Mouse (Mus musculus) adrenal gland, adult 18-20 months (tissue): Measurements from ENCODE around the gene Mtss1l. TPM values are rescaled to one million over a fixed set of nuclear protein-coding genes. Genes with fewer than 3 reads are reported as not detected.

Source experiments
- DNase-seq, 2 experiments: peaks; one replicate each; pipeline ENCODE4 v3.0.0; 2021 to 2022; ENCODE audit warnings: low spot score in 2 of 2
- total RNA-seq, 2 experiments: library from RNA; stranded (reverse); gene quantifications; 1 replicate in 1 of 2; 2 replicates in 1 of 2; pipeline ENCODE4 v1.2.3; 2021

The Mtss1l gene
- total RNA-seq, 2 experiments from 2014 or later, result 18.6 to 20.0 TPM

DNA sequence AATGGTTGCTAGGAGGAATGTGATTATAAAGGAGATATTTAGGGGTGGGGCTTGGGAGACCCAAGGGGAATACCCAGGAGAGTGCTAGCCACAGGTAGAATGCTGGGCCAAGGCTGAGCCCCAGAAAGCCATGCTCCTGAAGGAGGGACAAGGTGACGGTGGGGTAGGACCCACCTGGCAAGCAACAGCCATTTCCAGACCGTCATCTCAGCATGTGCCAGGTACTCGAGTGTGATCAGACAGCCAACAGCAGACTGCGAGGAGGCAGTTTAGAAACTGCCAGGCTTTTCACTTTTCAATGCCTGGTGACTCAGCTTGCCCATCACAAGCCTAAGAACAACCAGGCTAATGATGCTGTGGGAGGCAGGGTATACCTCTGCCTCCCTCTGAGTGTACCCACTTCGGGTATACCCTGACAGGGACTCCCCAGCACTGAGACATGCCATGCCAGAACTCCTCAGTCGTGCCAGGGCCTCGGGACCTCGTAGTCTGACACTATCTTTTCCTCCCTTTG is 10.1 kb downstream of the Mtss1l start:
- no peak for DNase-seq

DNA sequence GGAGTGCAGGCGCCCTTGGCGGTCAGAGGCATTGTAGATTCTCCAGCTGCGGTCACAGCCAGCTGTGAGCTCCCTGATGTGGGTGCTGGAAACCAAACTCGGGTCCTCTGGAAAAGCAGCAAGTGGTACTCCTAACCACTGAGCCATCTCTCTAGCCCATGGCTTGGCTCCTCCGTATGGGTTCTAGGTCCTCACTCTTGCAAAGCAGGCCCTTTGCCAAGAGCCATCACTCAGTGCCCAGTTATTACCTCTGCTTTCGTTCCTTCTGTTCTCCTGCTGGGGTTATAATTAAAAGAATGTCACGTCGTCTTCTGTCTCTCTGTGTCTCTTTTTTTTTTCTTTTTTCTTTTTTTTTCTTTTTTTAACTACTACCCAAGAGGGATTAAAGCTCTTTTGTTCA is 11.8 kb downstream of the Mtss1l start:
- no peak for DNase-seq

DNA sequence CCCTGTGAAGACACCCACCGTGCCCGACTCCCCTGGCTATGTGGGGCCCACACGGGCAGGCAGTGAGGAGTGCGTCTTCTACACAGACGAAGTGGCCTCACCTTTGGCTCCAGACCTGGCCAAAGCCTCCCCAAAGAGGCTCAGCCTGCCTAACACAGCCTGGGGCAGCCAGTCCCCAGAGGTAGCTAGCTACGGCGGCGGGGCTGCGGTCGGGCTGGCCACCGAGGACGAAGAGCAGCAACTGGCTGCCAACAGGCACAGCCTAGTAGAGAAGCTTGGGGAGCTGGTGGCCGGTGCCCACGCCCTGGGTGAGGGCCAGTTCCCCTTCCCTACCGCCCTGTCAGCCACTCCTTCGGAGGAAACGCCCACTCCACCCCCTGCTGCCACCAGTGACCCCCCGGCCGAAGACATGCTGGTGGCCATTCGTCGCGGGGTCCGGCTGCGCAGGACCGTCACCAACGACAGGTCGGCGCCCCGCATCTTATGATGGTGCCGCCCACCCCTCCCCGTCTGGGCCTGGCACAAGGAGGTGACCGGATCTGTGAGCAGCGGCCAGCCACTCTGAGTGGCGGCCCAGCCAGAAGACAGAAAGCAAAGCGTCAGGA is 17.4 kb downstream of the Mtss1l start:
- DNase-seq, result no peak

DNA sequence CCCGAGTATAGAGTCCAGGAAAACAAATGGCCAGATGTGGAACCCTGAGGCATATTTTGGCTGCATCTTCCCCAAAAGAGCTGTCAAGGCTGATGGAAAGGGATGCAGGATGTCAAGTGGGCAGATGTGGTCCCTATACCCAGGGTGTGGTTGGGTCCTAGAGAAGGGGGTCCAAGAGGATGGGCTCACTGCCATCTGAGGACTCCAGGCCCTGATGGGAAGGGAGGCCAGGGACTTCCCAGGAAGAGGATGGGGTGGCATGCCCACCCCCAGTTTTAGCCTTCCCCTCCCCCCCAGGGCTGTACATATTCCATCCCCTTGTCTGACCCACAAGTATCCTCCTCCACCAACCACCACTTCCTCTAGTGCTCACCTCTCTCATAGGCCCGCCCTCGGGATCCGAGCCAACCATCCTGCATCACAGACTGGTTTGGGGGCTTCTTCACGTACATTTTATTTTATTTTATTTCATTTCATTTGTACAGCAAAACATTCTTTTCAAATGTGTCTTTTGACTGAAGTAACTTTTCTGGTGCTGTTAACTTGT is 19.4 kb downstream of the Mtss1l start:
- no peak for DNase-seq

DNA sequence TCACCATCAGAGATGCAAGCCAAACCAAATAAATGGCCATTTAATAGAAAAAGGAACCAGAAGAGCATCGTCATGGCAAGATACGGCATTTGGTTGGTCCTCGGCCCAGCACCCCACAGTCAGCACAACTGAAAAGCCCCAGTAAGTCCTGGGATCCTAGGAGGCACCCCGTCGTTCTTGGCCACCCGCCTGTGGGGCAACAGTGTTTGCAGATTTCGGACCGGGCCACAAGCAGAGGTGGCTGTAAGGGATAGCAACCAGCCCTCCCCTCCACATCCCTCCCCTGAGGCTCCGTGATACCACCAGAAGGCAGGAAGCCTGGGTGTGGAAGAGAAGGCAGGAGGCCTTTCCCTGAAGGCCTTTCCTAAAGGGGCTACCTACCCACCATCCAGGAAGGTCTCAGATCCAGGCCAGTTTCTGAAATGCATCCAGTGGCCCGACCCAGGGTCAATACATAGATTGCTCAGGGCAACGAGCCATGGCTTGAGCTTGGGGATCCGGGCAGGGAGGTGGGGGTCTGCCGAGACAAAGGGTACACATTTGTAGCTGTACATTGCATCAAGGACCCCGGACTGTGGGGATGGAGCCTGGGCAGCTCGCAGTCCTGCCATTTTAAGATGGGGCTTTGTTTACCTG is 20.7 kb downstream of the Mtss1l start:
- DNase-seq, result no peak

DNA sequence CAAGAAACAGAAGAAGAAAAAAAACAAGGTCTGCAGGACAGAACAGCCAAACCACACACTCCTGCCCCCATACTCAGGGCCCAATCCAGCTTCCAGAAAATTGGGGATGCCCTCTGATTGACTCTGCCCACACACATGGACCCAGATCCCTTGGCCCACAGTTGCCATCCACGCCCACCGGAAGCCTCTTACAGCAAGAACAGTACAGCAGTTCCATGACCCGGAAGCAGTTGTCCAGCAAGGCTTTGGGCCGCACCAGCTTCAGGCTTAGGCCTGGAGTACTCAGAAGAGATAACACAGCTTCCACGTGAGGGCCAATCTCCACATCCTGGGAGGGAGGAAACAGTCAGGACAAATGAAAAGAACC is 21.2 kb downstream of the Mtss1l start:
- DNase-seq, result no peak

DNA sequence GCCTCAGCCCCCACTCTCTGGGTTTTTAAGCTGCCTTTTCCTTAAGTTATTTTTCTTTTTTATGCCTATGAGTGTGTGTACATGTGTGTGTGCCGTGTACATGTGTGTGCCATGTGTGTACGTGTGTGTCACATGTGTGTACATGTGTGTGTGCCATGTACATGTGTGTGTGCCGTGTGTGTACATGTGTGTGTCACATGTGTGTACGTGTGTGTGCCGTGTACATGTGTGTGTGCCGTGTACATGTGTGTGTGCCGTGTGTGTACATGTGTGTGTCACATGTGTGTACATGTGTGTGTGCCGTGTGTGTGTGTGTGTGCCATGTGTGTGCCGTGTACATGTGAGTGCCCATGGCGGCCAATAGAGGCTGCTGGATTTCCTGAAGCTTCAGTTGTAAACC is 23.9 kb downstream of the Mtss1l start:
- DNase-seq, result no peak

DNA sequence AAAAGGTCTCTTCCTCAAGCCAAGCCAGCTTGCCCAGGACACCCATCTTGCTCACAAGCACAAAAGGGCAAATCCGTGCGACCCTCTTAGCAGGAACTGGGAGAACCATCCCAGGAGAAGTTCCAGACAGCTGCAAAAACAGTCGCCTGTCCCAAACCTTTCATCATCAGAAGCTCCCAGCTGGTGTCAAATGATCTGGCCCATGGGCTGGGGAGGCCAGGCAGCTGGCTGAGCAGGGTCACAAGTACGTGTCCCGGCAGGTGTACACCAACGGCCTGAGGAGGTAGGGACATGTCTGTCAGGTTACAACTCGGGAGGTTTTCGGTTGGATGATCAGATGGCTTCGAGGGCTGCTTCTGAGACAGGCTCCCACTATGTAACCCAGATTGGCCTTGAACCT is 25.4 kb downstream of the Mtss1l start:
- DNase-seq, result no peak

DNA sequence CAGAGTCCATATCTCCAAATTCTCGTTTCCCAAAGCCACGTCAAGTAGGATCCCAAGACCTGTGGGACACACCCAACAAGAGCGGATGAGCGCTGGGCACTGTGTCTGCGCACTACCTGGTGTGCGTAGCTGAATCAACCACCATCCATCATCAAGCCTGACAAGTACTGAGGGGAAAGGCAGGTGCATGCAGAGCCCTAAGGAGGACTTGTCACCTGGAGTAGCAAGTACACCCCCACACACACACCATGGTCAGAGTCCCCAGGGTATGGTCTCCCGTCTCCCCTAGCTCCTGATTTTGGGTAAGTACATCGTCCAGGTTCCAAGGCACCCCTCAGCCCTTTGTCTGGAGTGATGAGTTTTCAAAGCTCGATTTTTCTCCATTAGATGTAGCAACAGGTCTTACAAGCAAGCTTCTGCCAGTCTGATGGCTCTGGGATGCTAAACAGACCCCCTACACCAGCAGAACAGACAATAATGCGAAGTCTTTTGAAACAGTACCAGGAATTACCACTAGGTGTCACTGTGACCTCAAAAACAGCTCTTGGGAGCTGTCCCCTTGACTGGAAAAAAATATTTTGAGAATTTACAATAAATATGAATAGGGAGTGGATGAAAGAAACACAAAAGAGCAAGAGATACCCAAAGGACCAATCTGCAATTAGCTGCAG is 28.4 kb downstream of the Mtss1l start:
- DNase-seq, result peak in 1 of 2 experiments; percentile 55

DNA sequence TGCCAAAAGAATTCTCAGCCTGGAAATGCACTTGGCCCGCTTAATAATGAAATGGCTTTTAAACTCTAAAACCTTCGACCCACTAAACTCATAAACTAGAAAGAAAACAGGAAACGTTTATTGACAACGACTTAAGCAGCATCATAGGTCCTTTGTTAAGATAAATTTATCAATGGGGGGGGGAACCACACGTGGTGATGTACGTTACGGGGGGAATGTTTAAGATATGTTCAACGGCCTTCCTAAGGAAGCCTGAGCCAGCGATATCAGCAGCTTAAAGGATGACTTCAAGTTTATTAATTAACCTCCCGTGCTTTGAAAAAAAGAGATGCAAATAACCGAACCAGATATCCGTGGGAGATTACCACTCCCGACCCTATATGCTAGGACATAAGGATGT is 29.0 kb downstream of the Mtss1l start:
- no peak for DNase-seq

DNA sequence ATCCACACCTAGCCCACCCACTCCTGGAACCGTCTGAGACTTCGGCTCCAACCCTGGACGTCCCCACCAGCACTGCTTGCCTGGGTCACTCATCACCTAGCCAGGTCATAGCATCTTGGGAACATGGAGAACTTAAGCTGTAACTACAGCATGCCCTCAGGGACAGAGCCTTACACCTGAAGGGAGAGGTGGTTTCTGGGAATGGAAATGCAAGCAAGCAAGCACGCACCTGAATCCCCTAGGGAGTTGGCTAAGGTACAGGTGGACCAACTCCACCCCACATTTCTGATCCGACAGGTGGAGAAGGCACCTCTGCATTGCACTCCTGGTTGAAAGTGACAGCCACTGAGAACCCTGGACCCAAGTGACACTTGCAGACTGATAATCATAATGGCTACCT is 30.2 kb downstream of the Mtss1l start:
- DNase-seq, result no peak

DNA sequence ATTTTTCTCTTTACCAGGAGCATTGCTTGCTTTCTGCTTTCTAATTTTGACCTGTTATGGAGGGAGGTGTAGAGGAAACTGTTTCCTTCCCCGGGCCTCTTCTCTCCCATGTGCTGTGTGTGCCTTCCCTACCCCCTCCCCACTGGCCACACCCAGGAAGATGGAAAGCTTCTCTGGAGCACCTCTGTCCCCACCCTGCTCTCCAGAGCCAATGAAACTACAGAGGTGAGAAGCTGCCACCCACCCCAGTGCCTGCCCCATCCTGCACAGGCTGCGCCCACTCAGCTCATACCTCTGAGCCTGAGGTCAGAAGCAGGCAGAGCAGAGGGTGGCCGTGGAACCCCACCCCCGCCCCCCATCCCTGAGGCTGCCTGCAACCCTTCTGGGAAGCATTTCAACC is 33.4 kb downstream of the Mtss1l start:
- no peak for DNase-seq

DNA sequence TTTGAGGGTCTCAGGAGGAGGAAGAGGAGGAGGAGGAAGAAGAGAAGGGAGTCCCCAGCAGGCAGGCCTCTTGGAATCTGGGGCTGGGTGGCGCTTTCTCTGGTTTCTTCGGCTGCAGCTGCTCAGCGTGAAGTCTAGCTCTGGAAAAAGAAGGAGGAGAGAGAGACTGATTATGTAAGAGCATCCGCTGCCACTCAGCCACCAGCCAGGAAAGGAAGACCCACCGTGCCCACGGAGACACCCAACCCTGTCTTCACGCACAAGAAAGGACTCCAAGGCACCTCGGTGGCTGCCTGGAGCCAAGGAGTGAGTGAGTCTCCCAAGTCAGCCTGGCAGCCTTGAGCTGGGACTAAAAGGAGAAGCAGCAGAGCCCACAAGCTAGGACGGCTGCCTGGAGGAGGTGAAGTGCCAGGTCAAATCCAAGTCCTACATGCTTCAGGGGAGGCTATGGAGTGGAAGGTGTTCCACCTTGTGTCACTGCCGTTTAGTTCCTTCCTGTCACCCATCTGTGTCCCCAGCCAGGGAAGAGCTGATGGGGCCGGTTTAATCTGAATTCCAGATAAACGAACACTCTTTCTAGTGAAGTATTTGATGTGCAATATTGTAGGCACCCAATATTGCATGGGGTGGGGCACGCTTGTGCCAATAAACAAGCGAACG is 34.4 kb downstream of the Mtss1l start:
- no peak for DNase-seq

DNA sequence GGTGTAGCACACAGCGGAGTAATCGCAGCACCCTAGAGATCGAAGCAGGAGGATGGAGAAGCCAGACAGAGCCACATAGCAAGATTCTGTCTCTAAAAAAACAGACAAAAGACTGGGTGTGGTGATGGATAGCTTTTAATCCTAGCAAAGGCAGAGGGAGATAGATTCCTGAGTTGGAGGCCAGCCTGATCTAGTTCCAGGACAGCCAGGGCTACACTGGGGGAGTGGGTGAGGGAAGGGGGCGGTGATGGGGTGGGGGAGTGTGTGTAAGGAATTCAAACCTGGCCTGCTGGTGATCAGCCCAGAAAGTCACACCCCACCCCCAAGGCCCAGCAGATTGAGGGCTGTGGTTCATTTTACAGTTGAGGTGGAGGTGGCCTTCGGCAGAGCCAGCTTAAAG is 34.9 kb downstream of the Mtss1l start:
- no peak for DNase-seq

DNA sequence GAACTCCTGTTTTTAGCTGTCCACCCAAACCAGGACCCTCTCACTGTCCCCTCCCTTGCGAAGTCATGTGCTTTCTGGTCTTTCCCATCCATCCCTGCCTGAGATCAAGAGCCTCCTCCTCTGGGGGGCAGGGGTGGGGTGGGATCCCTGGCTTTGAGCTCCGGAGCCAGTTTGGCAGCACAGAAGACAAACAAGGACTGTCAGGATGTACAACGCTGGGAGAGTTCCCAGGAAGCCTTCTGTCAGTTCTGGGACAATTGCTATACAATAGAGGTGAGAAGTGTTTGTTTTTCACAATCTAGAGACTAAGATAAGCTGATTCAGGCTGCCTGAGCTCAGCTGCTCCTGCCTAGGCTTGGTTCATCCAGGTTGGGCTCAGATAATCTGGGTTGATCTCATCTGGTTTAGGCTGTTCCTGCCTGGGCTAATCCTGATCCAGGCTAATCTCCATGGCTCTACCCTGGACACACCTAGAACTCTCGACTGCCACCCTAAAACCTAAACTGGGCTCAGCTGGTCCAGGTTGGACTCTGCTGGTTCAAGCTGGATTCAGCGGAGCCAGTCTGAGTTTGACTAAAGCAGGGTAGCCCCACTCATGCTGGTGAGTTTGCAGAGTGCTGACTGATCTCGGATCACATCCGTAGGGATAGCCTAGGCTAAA is 39.1 kb downstream of the Mtss1l start:
- DNase-seq, result no peak

DNA sequence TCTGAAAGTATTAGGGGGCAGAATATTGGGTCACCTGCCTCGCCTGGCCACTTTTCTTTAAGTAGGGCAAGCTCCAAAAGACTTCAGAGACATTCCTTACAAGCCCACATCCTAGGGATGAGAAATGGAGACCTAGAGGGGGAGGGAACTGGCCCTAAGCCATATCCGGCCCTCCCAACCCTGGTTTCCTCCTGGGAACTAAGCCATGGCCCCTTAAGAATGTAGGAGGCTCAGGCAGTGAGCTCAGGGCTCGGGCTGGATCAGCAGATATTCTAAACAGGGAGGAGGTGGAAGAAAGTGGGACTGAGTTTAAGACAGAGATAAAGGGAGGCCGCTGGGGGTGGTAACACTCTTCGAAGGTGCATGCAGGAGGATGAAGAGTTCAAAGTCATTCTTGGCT is 39.9 kb downstream of the Mtss1l start:
- peak in 1 of 2 experiments; percentile 47 for DNase-seq

DNA sequence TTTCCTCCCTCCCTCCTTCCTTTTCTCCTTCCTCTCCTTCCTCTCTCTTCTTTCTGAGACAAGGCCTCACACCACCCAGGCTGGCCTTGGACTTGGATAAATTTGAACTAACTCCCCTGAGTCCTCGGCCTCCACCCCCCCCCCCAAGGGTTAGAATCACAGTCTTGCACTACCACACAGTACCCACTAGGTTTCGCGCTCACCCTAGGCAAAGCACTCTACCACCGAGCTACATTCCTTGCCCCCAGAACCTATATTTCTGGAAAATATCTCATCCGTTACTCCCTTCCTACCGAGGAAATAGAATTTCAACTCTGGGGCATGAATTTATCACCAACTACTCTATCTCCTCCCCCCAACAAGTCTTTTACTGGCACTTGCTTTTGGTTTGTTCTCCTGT is 40.7 kb downstream of the Mtss1l start:
- DNase-seq, result no peak

DNA sequence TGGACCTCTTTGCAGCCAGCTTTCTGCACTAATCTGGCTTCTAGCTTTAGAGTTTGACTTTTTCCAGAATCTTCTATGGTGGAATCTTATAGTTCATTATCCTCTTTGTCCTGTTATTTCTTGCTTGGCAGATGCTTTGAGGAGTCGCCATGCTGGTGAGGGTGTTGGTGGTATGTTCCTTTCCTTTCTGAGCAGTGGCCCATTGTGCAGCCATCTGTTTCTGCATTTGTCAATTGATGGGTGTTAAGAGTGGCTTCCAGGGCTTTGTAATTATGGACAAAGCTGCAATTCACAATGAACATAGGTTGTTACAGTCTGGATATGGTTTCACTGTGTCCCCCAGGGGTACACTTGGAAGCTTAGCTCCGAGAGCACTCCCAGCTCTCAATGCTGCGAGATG is 43.4 kb downstream of the Mtss1l start:
- no peak for DNase-seq

DNA sequence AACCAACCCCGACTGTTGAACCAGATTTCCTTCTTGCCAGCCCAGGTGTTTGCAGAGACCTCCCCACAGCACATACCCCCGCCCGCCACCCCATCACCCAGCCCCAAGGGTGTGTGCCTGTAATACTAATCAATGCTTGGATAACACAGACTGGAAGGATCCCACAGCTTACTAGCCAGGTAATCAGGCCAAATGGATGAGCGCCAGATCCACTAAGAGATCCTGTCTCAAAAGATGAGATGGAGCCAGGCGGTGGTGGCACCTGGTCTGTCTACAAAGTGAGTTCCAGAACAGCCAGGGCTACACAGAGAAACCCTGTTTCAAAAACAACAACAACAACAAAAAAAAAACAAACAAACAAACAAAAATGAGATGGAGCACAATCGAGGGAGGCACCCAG is 46.0 kb downstream of the Mtss1l start:
- no peak for DNase-seq

DNA sequence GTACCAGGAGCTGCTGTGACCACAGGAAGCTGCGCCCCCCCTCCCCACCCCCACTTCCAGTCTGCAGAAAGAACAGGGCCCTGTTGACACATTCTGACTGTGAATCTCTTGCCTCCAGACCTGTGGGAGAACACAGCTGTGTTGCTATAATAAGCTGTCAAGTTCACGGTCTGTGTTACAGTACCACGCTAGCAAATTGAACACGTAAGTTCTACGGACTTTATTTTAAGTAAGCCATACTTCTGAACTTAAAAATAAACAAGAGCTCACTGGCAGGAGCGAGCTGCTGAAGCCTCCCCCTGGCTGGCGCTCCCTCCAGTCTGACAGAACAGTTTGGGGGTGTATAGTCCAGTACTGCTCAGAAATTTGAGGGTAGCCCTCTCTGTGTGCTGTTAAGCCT is 51.2 kb downstream of the Mtss1l start:
- DNase-seq, result no peak

DNA sequence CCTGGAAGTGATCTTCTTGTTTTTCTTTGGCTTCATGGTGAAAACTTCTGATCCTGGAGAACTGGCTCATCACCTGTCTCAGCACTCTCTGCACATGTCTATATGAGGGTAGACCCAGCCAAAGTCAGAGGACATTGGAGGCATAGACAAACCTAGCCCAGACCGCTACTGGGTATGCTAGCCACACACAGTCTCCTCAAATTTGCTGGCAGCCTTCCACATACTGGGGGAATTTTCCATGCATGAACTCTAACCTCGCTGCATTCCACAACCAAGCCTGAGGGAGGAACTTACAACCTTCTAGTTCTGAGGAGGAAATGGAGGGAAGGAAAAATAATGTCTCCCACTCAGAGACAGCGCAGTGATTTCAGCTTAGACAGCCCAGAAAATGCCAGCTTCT is 52.8 kb downstream of the Mtss1l start:
- DNase-seq, result no peak
